Mouse (Mus musculus) C2C12 (cell line): ENCODE data around the gene Prss53.

Experiments
- CTCF ChIP-seq: IDR thresholded peaks from one replicate; pipeline ENCODE4 v1.5.1; 2011; ENCODE audit not compliant: control insufficient read depth, insufficient read depth, insufficient read length
- MAX ChIP-seq: IDR thresholded peaks from one replicate; pipeline ENCODE4 v1.6.1; 2011; ENCODE audit warnings: mild to moderate bottlenecking, control low read depth
- MYOD1 ChIP-seq: IDR thresholded peaks from one replicate; pipeline ENCODE4 v1.6.1; 2011; ENCODE audit warnings: low read depth; ENCODE audit not compliant: control insufficient read depth, insufficient read length
- USF1 ChIP-seq: IDR thresholded peaks from one replicate; pipeline ENCODE4 v1.6.1; 2011; ENCODE audit warnings: low read depth, mild to moderate bottlenecking, control low read depth, moderate library complexity

DNA sequence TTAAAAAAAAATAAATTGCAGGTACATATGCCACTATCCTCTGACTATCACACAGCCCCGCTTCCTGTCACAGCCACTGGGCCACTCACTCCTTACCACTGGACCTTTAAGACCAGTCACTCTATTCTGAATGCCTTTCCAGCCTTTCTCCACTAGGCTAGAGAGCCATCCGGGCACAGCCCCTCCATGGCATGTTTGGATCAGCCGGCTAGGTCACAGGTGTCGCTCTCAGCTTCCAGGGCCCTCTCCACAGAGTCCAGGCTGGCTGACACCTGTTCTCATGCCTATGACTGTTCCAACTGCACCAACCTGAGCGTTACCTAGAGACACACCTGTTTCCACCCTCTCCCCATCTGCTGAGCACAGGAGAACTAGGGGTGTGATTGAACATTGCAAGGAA, 37.8 kb upstream of the Prss53 start:
- TF ChIP-seq CTCF (no peak), MAX (no peak), MYOD1 (no peak), USF1 (no peak)
